Mouse (Mus musculus) lung, embryonic 14.5 days (tissue): Measurements from ENCODE around the gene Chil1. TPM values are rescaled to one million over a fixed set of nuclear protein-coding genes. Genes with fewer than 3 reads are reported as not detected.

Experiments used
- ATAC-seq: fragments of 200-750 bp; cut with Nextera tagmentation; 2 replicates; pipeline ENCODE4 v1.8.0; 2017; ENCODE audit warnings: mild to moderate bottlenecking, moderate TSS enrichment, moderate library complexity; ENCODE audit not compliant: insufficient read depth
- DNase-seq: peaks from one replicate; pipeline ENCODE4 v3.0.0-alpha.2; 2015
- H3K27ac ChIP-seq: fragments of 300-500 bp; sonication (generic); 2 replicates; pipeline ENCODE4 v1.5.1; 2014; ENCODE audit warnings: low read depth, mild to moderate bottlenecking, moderate library complexity
- H3K27me3 ChIP-seq: fragments of 300-500 bp; sonication (generic); 2 replicates; pipeline ENCODE4 v1.6.1; 2014; ENCODE audit warnings: low read length, control low read depth; ENCODE audit not compliant: insufficient read depth
- H3K36me3 ChIP-seq: fragments of 300-500 bp; sonication (generic); 2 replicates; pipeline ENCODE4 v1.6.1; 2014; ENCODE audit warnings: control low read depth; ENCODE audit not compliant: insufficient read depth
- H3K4me1 ChIP-seq: fragments of 300-500 bp; sonication (generic); 2 replicates; pipeline ENCODE4 v1.6.1; 2014; ENCODE audit warnings: antibody characterized with exemption, control low read depth; ENCODE audit not compliant: insufficient read depth
- H3K4me2 ChIP-seq: fragments of 300-500 bp; sonication (generic); 2 replicates; pipeline ENCODE4 v1.6.1; 2014; ENCODE audit warnings: mild to moderate bottlenecking
- H3K4me3 ChIP-seq: fragments of 300-500 bp; sonication (generic); 2 replicates; pipeline ENCODE4 v1.5.1; 2014; ENCODE audit warnings: low read depth, low read length
- H3K9ac ChIP-seq: fragments of 300-500 bp; sonication (generic); 2 replicates; pipeline ENCODE4 v1.6.1; 2014
- H3K9me3 ChIP-seq: fragments of 300-500 bp; sonication (generic); 2 replicates; pipeline ENCODE4 v1.6.1; 2016; ENCODE audit warnings: low read depth, low read length, control low read depth
- CTCF ChIP-seq: IDR thresholded peaks from 2 replicates; pipeline ENCODE4 v1.5.1; 2016; ENCODE audit warnings: antibody characterized with exemption, low read depth
- WGBS: fragments of 180-500 bp; shearing (Covaris S2); extraction: QIAGEN DNeasy Blood & Tissue Kit; methylation state at CpG from one replicate; pipeline ENCODE4 v1.1.7; 2014; 5-methylcytosine and 5-hydroxymethylcytosine counted together
- polyA plus RNA-seq: library from polyadenylated mRNA; unstranded; fragments of >200 nt; fragmentation: Nextera tagmentation; extraction: Ambion mirVana; gene quantifications from 2 replicates; pipeline ENCODE4 v1.2.1, GENCODE M21; 2014

The Chil1 gene
- polyA plus RNA-seq, 1 experiment from 2014 or later: not detected

- H3K27me3 ChIP-seq: no peaks in the 10 kb centered on the region
- H3K27ac ChIP-seq: no peak overlapping the region
- no peaks in the 10 kb centered on the region for H3K36me3 ChIP-seq
- no peak overlapping the region for H3K9ac ChIP-seq
- no peak overlapping the region for H3K4me2 ChIP-seq
- H3K4me1 ChIP-seq: 0 out of 2 replicates have a peak, but pooled peaks cover 2% of the 10 kb centered on the region
- no peak overlapping the region for H3K4me3 ChIP-seq
- TF ChIP-seq CTCF: no peak
- DNase-seq (no peak), ATAC-seq (no peak)
- 58% methylated on average over 7 of the region's 7 CpGs for WGBS
- H3K9me3 ChIP-seq: no peaks in the 10 kb centered on the region
Observed at GRCm38 (mm10) chr1:134215059-134215458, 33.1 kb downstream of the Chil1 start.

DNA sequence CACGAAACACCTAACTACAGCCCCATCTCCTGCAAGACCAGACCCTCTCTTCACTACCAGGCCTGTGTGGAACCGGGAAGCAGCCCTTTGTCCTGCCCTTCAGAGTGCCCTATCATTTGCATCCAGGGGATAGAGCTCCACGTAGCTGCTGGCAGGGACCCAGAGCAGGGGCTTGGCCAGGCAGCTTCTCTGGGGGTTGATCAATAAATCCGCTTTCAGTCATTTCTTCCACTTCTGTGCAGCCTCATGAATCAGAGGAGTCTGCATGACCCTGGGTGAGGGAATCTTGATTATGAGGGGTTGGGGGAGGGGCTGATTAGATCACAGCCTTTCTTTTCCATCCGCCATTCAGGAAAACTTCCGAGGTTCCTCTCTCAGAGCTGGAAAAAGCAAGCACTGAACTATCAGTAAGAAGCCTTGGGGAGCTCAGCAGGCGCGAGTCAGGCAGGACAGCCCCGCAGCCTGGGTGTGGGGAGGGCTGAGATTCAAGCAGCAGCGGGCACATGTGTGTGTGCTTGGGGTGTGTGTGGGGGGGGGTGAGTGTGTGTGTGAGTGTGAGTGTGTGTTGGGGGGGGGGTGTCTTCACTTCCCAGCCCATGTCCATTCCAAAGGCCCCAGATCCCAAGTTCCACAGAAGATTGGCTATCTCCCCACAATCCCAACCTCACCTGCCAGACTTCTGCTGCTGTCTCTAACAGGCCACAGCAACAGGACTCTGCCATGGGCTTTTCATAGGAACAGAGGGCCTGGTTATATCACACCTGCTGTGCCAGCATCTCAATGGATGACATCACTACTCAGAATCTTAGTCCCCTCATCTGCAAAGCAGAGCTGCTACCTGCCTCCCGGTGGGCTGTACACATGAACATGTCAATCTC lies 34.0 kb downstream of the Chil1 start:
- H3K36me3 ChIP-seq: no peaks in the 10 kb centered on the region
- no peak overlapping the region for H3K4me2 ChIP-seq
- no peak for TF ChIP-seq CTCF
- H3K9me3 ChIP-seq: no peaks in the 10 kb centered on the region
- no peak overlapping the region for H3K4me3 ChIP-seq
- no peak for DNase-seq
- no peaks in the 10 kb centered on the region for H3K4me1 ChIP-seq
- no peak for ATAC-seq
- 36% methylated on average over 11 of the region's 11 CpGs for WGBS
- H3K9ac ChIP-seq: no peak overlapping the region
- H3K27me3 ChIP-seq: no peaks in the 10 kb centered on the region
- H3K27ac ChIP-seq: no peak overlapping the region

DNA sequence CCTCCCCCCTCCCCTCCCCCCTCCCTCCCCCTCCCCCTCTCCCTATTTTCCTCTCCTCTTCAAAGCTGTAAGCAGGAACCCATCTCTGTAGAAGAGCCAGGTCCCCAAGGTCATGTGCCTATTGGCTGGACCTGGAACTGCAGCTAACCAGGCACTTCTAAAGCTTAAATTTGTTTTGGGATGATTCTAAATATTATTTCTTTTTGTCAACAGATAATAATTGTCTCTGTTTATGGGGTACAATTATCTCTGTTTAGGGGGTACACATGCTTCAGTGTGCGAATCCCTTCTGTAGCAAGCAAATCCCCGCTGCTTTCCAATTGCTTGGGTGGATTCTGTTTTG lies 34.6 kb downstream of the Chil1 start:
- Histone ChIP-seq H3K4me2 (no peak overlapping the region), H3K27me3 (no peaks in the 10 kb centered on the region), H3K4me3 (no peak overlapping the region), H3K36me3 (no peaks in the 10 kb centered on the region), H3K27ac (no peak overlapping the region), H3K9me3 (no peaks in the 10 kb centered on the region), H3K9ac (no peak overlapping the region), H3K4me1 (no peaks in the 10 kb centered on the region)
- ATAC-seq: no peak
- 0 out of 2 replicates have a peak, but pooled peaks have one; percentile 10 for TF ChIP-seq CTCF
- no peak for DNase-seq
- WGBS: 83% methylated on average over 2 of the region's 2 CpGs

- Histone ChIP-seq H3K4me1 (no peaks in the 10 kb centered on the region), H3K36me3 (no peaks in the 10 kb centered on the region), H3K27me3 (no peaks in the 10 kb centered on the region), H3K4me2 (no peak overlapping the region), H3K27ac (no peak overlapping the region), H3K4me3 (no peak overlapping the region), H3K9ac (no peak overlapping the region), H3K9me3 (no peaks in the 10 kb centered on the region)
- ATAC-seq (no peak), DNase-seq (no peak)
- whole genome bisulfite sequencing: 55% methylated on average over 12 of the region's 12 CpGs
- no peak for TF ChIP-seq CTCF
Observed at GRCm38 (mm10) chr1:134217028-134217481, 35.1 kb downstream of the Chil1 start.

GRCm38 (mm10) chr1:134217942-134218341 lies 36.0 kb downstream of the Chil1 start:
- H3K27ac ChIP-seq: no peak overlapping the region
- ATAC-seq (no peak), DNase-seq (no peak)
- no peak for TF ChIP-seq CTCF
- H3K4me1 ChIP-seq: no peaks in the 10 kb centered on the region
- H3K36me3 ChIP-seq: no peaks in the 10 kb centered on the region
- H3K4me3 ChIP-seq: no peak overlapping the region
- H3K4me2 ChIP-seq: no peak overlapping the region
- H3K27me3 ChIP-seq: no peaks in the 10 kb centered on the region
- no peaks in the 10 kb centered on the region for H3K9me3 ChIP-seq
- H3K9ac ChIP-seq: no peak overlapping the region
- 68% methylated on average over 3 of the region's 3 CpGs for WGBS

GRCm38 (mm10) chr1:134219608-134220007 lies 37.6 kb downstream of the Chil1 start:
- no peak for ATAC-seq
- Histone ChIP-seq H3K27ac (no peak overlapping the region), H3K4me2 (no peak overlapping the region), H3K27me3 (no peaks in the 10 kb centered on the region), H3K4me1 (no peaks in the 10 kb centered on the region), H3K36me3 (no peaks in the 10 kb centered on the region), H3K9me3 (no peaks in the 10 kb centered on the region), H3K4me3 (no peak overlapping the region), H3K9ac (no peak overlapping the region)
- DNase-seq: no peak
- 80% methylated on average over 5 of the region's 5 CpGs for WGBS
- no peak for TF ChIP-seq CTCF

DNA sequence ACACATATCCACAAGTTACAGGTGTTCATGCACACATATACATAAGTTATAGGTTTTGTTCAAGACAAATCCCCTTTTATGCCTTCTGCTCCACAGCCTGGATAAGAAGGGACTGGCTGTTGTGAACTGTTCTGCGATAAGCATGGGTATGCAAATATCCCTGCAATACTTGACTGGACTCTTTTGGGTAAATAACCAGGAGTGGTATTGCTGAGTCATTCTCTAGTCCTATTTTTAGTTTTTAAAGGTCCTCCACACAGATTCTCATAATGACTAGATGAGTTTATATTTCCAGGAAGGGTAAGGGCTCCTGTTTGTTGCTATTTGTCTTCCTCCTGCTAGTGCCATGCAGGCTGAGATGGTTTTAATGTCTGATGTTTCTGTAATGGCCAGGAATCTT lies 39.2 kb downstream of the Chil1 start:
- H3K27ac ChIP-seq: no peak overlapping the region
- no peaks in the 10 kb centered on the region for H3K9me3 ChIP-seq
- H3K9ac ChIP-seq: no peak overlapping the region
- ATAC-seq (no peak), DNase-seq (no peak)
- no peaks in the 10 kb centered on the region for H3K36me3 ChIP-seq
- H3K4me1 ChIP-seq: no peaks in the 10 kb centered on the region
- WGBS: 65% methylated on average over 1 of the region's 1 CpGs
- H3K27me3 ChIP-seq: no peaks in the 10 kb centered on the region
- H3K4me3 ChIP-seq: no peak overlapping the region
- H3K4me2 ChIP-seq: no peak overlapping the region
- no peak for TF ChIP-seq CTCF
